Mouse (Mus musculus) cerebellum, adult 2 months (tissue): Measurements from ENCODE around the gene Samd14.

Experiments
- CTCF ChIP-seq: fragments of 200-500 bp; IDR thresholded peaks from 2 replicates; pipeline ENCODE4 v1.5.1; 2011; ENCODE audit warnings: low read depth, mild to moderate bottlenecking, control low read depth, low read length, moderate library complexity, borderline replicate concordance; ENCODE audit not compliant: insufficient read depth
- POLR2A ChIP-seq: fragments of 200-500 bp; IDR thresholded peaks from 2 replicates; pipeline ENCODE4 v1.6.1; 2011; ENCODE audit warnings: low read length, control low read depth, borderline replicate concordance; ENCODE audit not compliant: insufficient read depth

GRCm38 (mm10) chr11:95022237-95022992 is 12.7 kb downstream of the Samd14 start:
- TF ChIP-seq POLR2A: no peak
- TF ChIP-seq CTCF: peak; percentile 52
